Mouse (Mus musculus): ENCODE measurements around the gene Emc7. TPM values are rescaled to one million over a fixed set of nuclear protein-coding genes. Genes with fewer than 3 reads are reported as not detected.
"Not testable (repeated sequence)": the region's sequence is repeated elsewhere in the genome, so short reads cannot be mapped to it uniquely, and the experiment has no call there.

Emc7 gene
- total and polyA plus RNA-seq, 2 experiments from 2014 or later, result 18.4 to 27.0 TPM

DNA sequence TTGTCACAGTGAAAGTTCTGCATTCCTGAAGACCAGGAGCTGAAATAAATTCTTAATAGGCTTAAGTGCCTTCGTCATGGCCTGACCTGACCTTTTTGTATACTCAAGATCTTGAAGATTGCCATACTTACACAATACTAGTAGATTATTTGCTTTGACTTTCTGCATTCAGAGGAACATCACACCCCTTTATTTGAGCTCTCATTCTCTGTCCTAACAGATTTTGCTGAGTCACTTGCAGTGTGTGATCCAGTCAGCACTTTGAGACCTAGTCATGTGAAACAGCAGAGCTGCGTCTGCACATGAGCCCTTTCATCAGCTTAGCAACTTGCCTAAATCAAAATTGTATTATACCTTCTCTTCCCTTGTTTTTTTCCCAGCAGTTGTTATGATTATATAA lies 21.4 kb upstream of the Emc7 start:
- 67% methylated on average over 2 of the region's 2 CpGs for WGBS
- no peak for ATAC-seq

DNA sequence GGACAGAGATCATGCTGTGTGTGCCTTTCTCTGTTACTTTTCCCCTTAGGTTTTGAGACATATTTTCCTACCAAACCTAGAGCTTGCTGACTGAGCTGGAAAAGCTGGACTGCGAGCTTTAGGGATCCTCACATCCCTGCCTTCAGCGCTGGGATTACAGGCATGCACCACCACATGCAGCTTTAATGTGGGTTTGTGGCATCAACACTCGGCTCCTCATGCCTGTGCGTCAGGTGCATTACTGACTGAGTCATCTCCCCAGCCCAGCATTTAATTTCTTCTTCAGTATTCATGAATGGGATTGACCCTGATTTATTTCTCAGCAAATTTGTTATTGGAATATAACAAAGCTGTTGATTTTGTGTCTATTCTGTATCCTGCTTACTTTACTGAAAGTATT lies 18.5 kb upstream of the Emc7 start:
- no peak overlapping the region for H3K4me3 ChIP-seq (ENCODE audit: low read depth, low read length)
- TF ChIP-seq CTCF (IDR thresholded peaks at IDR 0.05; ENCODE audit: low read depth), result no peak
- H3K27me3 ChIP-seq (ENCODE audit: insufficient read depth, low read length), result no peaks in the 10 kb centered on the region
- no peak overlapping the region for H3K4me2 ChIP-seq (ENCODE audit: low read depth)
- H3K9me3 ChIP-seq (ENCODE audit: low read length), result no peaks in the 10 kb centered on the region
- ATAC-seq, result no peak
- DNase-seq, result no peak
- 87% methylated on average over 4 of the region's 4 CpGs for WGBS
- no peak overlapping the region for H3K27ac ChIP-seq (ENCODE audit: low read depth, low read length)
- no peaks in the 10 kb centered on the region for H3K4me1 ChIP-seq (ENCODE audit: insufficient read depth)
- no peaks in the 10 kb centered on the region for H3K36me3 ChIP-seq (ENCODE audit: insufficient read depth)
- H3K9ac ChIP-seq, result no peak overlapping the region

More for the DNA sequence above, 21.4 kb upstream of the Emc7 start:
- Histone ChIP-seq H3K36me3 (ENCODE audit: insufficient read depth) (no peaks in the 10 kb centered on the region), H3K9ac (no peak overlapping the region), H3K4me3 (ENCODE audit: low read depth, low read length) (no peak overlapping the region), H3K4me1 (ENCODE audit: insufficient read depth) (no peaks in the 10 kb centered on the region), H3K4me2 (ENCODE audit: low read depth) (no peak overlapping the region), H3K27me3 (ENCODE audit: insufficient read depth, low read length) (no peaks in the 10 kb centered on the region), H3K9me3 (ENCODE audit: low read length) (no peaks in the 10 kb centered on the region), H3K27ac (ENCODE audit: low read depth, low read length) (no peak overlapping the region)
- no peak for DNase-seq
- no peak for TF ChIP-seq CTCF (IDR thresholded peaks at IDR 0.05; ENCODE audit: low read depth)

DNA sequence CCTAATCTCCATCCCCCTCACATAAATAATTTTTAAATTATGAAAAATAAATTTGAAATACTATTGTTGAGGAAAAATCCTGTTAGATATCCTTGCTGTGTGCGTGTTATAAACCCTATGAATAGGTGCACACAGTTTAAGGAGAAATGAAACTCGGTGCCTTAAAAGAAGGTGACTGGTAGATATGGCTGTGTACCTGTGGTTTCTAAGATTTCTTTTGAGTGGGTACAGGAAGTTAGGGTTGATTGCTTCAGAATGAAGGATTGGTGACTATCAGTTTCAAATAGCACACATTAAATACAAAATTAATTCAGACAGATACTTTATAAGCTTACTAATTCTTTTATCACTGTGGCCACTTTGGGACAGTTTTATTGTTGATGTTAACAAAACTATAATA lies 17.2 kb upstream of the Emc7 start:
- no peaks in the 10 kb centered on the region for H3K36me3 ChIP-seq (ENCODE audit: insufficient read depth)
- WGBS, result 93% methylated on average over 2 of the region's 2 CpGs
- no peak for ATAC-seq
- no peaks in the 10 kb centered on the region for H3K4me1 ChIP-seq (ENCODE audit: insufficient read depth)
- no peaks in the 10 kb centered on the region for H3K27me3 ChIP-seq (ENCODE audit: insufficient read depth, low read length)
- no peak overlapping the region for H3K4me3 ChIP-seq (ENCODE audit: low read depth, low read length)
- no peaks in the 10 kb centered on the region for H3K9me3 ChIP-seq (ENCODE audit: low read length)
- DNase-seq, result no peak
- no peak overlapping the region for H3K4me2 ChIP-seq (ENCODE audit: low read depth)
- H3K27ac ChIP-seq (ENCODE audit: low read depth, low read length), result no peak overlapping the region
- H3K9ac ChIP-seq, result no peak overlapping the region
- TF ChIP-seq CTCF (IDR thresholded peaks at IDR 0.05; ENCODE audit: low read depth), result no peak

DNA sequence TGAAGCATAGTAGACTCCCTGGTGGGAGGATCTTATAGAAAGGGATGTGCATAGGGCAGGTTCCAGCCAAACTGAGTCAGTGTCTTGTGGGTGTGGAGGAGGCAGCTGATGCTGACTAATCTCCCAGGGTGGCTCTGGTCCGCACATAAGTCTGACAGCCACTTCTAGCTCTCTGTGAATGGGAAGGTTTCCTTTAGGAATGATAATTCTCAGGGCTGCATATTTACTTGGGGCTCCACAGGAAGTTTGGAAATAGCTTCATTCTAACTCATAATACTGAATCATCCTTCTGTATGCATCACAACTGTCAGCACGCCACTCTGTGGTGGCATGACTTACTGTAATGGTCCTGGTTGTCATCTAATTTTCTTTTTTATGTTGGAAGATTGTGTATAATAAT lies 11.3 kb upstream of the Emc7 start:
- 68% methylated on average over 2 of the region's 2 CpGs for WGBS
- Histone ChIP-seq H3K9ac (no peak overlapping the region), H3K36me3 (ENCODE audit: insufficient read depth) (no peaks in the 10 kb centered on the region), H3K4me2 (ENCODE audit: low read depth) (no peak overlapping the region), H3K4me3 (ENCODE audit: low read depth, low read length) (no peak overlapping the region), H3K9me3 (ENCODE audit: low read length) (no peaks in the 10 kb centered on the region), H3K27ac (ENCODE audit: low read depth, low read length) (no peak overlapping the region), H3K27me3 (ENCODE audit: insufficient read depth, low read length) (no peaks in the 10 kb centered on the region), H3K4me1 (ENCODE audit: insufficient read depth) (no peaks in the 10 kb centered on the region)
- ATAC-seq, result no peak
- TF ChIP-seq CTCF (IDR thresholded peaks at IDR 0.05; ENCODE audit: low read depth), result no peak
- DNase-seq, result no peak

DNA sequence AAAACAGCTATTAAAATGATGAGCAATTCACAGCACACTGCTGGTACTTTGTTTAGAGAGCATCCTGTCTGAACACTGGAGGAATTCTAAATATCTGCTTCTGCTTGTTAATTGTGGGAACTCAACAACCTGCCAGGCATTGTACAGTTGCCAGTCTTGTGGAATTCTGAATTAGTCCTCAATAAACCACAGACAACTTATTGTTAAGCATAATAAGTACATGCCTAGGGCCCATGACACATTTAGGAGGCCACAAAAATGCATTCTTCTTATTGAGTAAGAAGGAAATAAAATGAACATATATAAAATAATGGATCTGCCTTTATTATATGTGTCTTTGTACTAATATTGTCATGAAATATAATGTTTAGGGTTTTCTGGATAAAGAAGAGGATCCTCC lies 9.3 kb upstream of the Emc7 start:
- H3K4me1 ChIP-seq (ENCODE audit: insufficient read depth), result no peaks in the 10 kb centered on the region
- no peak for TF ChIP-seq CTCF (IDR thresholded peaks at IDR 0.05; ENCODE audit: low read depth)
- DNase-seq, result no peak
- no peaks in the 10 kb centered on the region for H3K36me3 ChIP-seq (ENCODE audit: insufficient read depth)
- no peak for ATAC-seq
- H3K9ac ChIP-seq, result no peak overlapping the region
- H3K27ac ChIP-seq (ENCODE audit: low read depth, low read length), result no peak overlapping the region
- no peak overlapping the region for H3K4me3 ChIP-seq (ENCODE audit: low read depth, low read length)
- no peaks in the 10 kb centered on the region for H3K27me3 ChIP-seq (ENCODE audit: insufficient read depth, low read length)
- no peak overlapping the region for H3K4me2 ChIP-seq (ENCODE audit: low read depth)
- H3K9me3 ChIP-seq (ENCODE audit: low read length), result no peaks in the 10 kb centered on the region

DNA sequence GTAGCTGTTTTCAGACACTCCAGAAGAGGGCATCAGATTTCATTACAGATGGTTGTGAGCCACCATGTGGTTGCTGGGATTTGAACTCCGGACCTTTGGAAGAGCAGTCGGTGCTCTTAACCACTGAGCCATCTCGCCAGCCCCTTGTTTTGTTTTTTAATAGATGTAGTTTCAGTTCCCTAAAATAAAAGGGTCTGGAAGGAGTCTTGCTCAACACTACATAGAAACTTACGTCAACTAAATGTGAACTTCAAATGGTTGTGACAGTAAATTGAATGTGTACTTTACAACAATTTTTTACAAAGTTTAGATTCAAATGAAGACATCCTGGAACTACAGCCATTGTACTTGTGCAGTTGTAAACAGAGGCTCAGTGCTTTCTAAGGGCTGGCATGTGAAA lies 6.8 kb upstream of the Emc7 start:
- WGBS, result 70% methylated on average over 4 of the region's 4 CpGs
- not testable (repeated sequence) for H3K27ac ChIP-seq (ENCODE audit: low read depth, low read length); H3K36me3 ChIP-seq (ENCODE audit: insufficient read depth); H3K4me1 ChIP-seq (ENCODE audit: insufficient read depth); H3K4me2 ChIP-seq (ENCODE audit: low read depth); H3K9ac ChIP-seq; H3K4me3 ChIP-seq (ENCODE audit: low read depth, low read length); ATAC-seq; H3K9me3 ChIP-seq (ENCODE audit: low read length); DNase-seq; H3K27me3 ChIP-seq (ENCODE audit: insufficient read depth, low read length)

DNA sequence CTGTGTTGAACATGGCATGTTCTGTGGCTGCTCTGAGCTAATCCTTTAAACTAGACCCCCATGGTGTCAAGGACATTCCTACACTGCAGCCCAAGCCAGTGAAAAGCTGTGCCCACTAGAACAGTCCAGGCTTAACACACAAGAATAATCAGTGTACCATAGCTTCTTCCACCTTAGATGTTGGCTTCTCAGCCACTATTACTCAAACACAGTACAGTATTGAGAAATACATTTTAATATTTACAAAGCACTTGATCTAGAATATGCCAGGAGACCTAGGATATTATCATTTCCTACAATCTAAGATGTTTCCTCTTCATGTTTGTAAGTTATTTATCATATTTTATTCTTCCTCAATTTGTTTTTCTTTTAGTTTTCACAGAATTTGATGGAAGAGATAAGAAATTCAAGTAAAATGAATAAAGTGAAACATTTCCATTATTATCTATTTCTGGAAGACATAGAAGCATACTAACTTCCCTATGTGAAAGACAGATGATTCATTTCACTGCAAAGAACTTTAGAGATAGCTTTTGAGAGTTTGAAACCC lies 6.2 kb upstream of the Emc7 start:
- H3K27me3 ChIP-seq (ENCODE audit: insufficient read depth, low read length), result no peaks in the 10 kb centered on the region
- no peak for ATAC-seq

More for the DNA sequence above, 6.2 kb upstream of the Emc7 start:
- no peak overlapping the region for H3K4me3 ChIP-seq (ENCODE audit: low read depth, low read length)
- no peak overlapping the region for H3K27ac ChIP-seq (ENCODE audit: low read depth, low read length)
- H3K4me2 ChIP-seq (ENCODE audit: low read depth), result no peak overlapping the region
- H3K9ac ChIP-seq, result no peak overlapping the region
- no peak for DNase-seq
- no peaks in the 10 kb centered on the region for H3K9me3 ChIP-seq (ENCODE audit: low read length)
- H3K4me1 ChIP-seq (ENCODE audit: insufficient read depth), result no peaks in the 10 kb centered on the region
- no peak for TF ChIP-seq CTCF (IDR thresholded peaks at IDR 0.05; ENCODE audit: low read depth)
- no peaks in the 10 kb centered on the region for H3K36me3 ChIP-seq (ENCODE audit: insufficient read depth)

All from forebrain, postnatal 0 days (tissue).